Mouse (Mus musculus) lung, postnatal 0 days (tissue): ENCODE data around the gene Grid2. TPM values are rescaled to one million over a fixed set of nuclear protein-coding genes. Genes with fewer than 3 reads are reported as not detected.

Experiments used
- ATAC-seq: fragments of 200-750 bp; cut with Nextera tagmentation; 2 replicates; pipeline ENCODE4 v1.8.0; 2017; ENCODE audit warnings: moderate library complexity
- DNase-seq: peaks from one replicate; pipeline ENCODE4 v3.0.0-alpha.2; 2016; ENCODE audit warnings: low spot score
- H3K27ac ChIP-seq: fragments of 300-500 bp; sonication (generic); 2 replicates; pipeline ENCODE4 v1.5.1; 2014; ENCODE audit warnings: antibody characterized with exemption, mild to moderate bottlenecking, low read length, mixed read lengths
- H3K27me3 ChIP-seq: fragments of 300-500 bp; sonication (generic); replicated peaks from 2 replicates; pipeline ENCODE4 v1.6.1; 2014; ENCODE audit warnings: low read length, mixed read lengths; ENCODE audit not compliant: insufficient read depth
- H3K36me3 ChIP-seq: fragments of 300-500 bp; sonication (generic); 2 replicates; pipeline ENCODE4 v1.6.1; 2014; ENCODE audit warnings: low read length, mixed read lengths; ENCODE audit not compliant: insufficient read depth
- H3K4me1 ChIP-seq: fragments of 300-500 bp; sonication (generic); 2 replicates; pipeline ENCODE4 v1.6.1; 2014; ENCODE audit warnings: antibody characterized with exemption, low read depth, low read length, mixed read lengths; ENCODE audit not compliant: insufficient read depth
- H3K4me2 ChIP-seq: fragments of 300-500 bp; sonication (generic); replicated peaks from 2 replicates; pipeline ENCODE4 v1.6.1; 2014; ENCODE audit warnings: low read depth, mild to moderate bottlenecking, low read length, moderate library complexity, mixed read lengths
- H3K4me3 ChIP-seq: fragments of 300-500 bp; sonication (generic); 2 replicates; pipeline ENCODE4 v1.5.1; 2014; ENCODE audit warnings: low read depth, low read length
- H3K9ac ChIP-seq: fragments of 300-500 bp; sonication (generic); replicated peaks from 2 replicates; pipeline ENCODE4 v1.6.1; 2014; ENCODE audit warnings: low read depth, mild to moderate bottlenecking
- H3K9me3 ChIP-seq: fragments of 300-500 bp; sonication (generic); 2 replicates; pipeline ENCODE4 v1.6.1; 2016; ENCODE audit warnings: low read length, mixed read lengths
- CTCF ChIP-seq: IDR thresholded peaks from 2 replicates; pipeline ENCODE4 v1.5.1; 2016; ENCODE audit warnings: antibody characterized with exemption, mild to moderate bottlenecking
- EP300 ChIP-seq: IDR thresholded peaks from 2 replicates; pipeline ENCODE4 v1.6.1; 2016; ENCODE audit warnings: antibody characterized with exemption, mild to moderate bottlenecking, control low read depth
- WGBS: fragments of 180-500 bp; shearing (Covaris S2); extraction: QIAGEN DNeasy Blood & Tissue Kit; methylation state at CpG from one replicate; pipeline ENCODE4 v1.1.7; 2014; 5-methylcytosine and 5-hydroxymethylcytosine counted together
- polyA plus RNA-seq: library from polyadenylated mRNA; unstranded; fragments of >200 nt; fragmentation: Nextera tagmentation; extraction: Ambion mirVana; gene quantifications from 2 replicates; pipeline ENCODE4 v1.2.1, GENCODE M21; 2015

Gene Grid2
- polyA plus RNA-seq, 1 experiment from 2014 or later = 0.45 TPM

DNA sequence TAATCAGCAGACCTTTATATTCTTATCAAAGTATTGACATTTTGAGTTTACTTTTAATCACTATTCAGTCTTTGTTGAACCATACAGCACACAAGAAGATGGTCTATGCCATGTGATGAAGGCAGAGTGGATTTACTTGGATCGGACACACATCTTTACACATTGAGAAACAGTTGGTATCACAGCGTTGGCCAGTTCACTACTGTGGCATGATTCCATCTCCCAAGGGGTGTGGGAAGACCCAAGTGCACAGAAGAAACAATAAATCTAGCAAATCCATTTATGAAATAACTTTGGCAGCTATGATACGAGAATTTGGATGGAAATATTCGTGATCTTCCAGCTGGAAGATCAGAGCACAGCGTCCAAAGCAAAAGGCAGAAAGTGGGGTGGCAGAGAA, 792.3 kb downstream of the Grid2 start:
- no peaks in the 10 kb centered on the region for H3K9me3 ChIP-seq
- H3K4me1 ChIP-seq = no peaks in the 10 kb centered on the region
- DNase-seq (no peak), ATAC-seq (no peak)
- no peaks in the 10 kb centered on the region for H3K36me3 ChIP-seq
- no peak overlapping the region for H3K4me2 ChIP-seq
- no peaks in the 10 kb centered on the region for H3K27me3 ChIP-seq
- no peak overlapping the region for H3K27ac ChIP-seq
- H3K4me3 ChIP-seq = no peak overlapping the region
- TF ChIP-seq EP300 = no peak
- TF ChIP-seq CTCF = no peak
- 71% methylated on average over 5 of the region's 5 CpGs for WGBS
- no peak overlapping the region for H3K9ac ChIP-seq

DNA sequence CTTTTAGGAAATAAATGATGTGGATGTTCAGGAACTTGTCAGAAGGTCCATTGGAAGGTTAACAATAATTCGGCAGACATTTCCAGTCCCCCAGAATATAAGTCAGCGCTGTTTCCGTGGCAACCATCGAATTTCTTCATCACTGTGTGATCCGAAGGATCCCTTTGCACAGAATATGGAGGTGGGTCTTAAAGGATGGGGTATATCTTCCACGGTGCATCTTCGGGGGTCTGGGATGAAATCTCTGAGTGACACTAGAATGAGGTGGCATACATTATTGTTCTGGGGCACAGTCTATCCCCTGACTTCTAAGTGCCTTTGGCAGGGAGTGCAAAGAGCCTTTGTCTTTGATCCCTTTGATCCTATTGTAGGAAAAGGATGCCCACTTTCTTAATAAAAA, 808.2 kb downstream of the Grid2 start:
- Histone ChIP-seq H3K36me3 (no peaks in the 10 kb centered on the region), H3K4me1 (no peaks in the 10 kb centered on the region), H3K4me3 (no peak overlapping the region), H3K9me3 (no peaks in the 10 kb centered on the region), H3K4me2 (no peak overlapping the region), H3K9ac (no peak overlapping the region), H3K27me3 (no peaks in the 10 kb centered on the region), H3K27ac (no peak overlapping the region)
- no peak for TF ChIP-seq CTCF
- no peak for TF ChIP-seq EP300
- WGBS = 72% methylated on average over 7 of the region's 7 CpGs
- DNase-seq (no peak), ATAC-seq (no peak)

DNA sequence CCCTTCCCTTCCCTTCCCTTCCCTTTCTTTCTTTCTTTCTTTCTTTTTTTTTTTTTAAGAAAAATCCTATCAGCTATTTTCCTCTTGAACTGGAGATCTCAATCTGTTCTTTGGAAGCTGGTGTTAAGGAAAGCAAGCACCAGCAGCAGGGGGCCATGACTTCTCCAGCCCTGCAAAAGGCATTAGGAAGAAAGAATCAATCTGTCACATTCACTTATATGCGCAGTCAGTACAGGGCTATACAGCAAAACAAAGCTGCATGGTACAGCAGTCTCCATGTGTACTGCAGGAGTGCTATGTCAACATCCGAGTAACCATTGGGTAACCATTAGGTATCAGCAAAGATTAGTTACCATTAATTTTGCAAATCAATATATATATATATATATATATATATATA, 809.0 kb downstream of the Grid2 start:
- Histone ChIP-seq H3K36me3 (no peaks in the 10 kb centered on the region), H3K27ac (no peak overlapping the region), H3K4me3 (no peak overlapping the region), H3K27me3 (no peaks in the 10 kb centered on the region), H3K9me3 (no peaks in the 10 kb centered on the region), H3K4me2 (no peak overlapping the region), H3K9ac (no peak overlapping the region), H3K4me1 (no peaks in the 10 kb centered on the region)
- WGBS = 80% methylated on average over 2 of the region's 2 CpGs
- TF ChIP-seq CTCF (no peak), EP300 (no peak)
- DNase-seq (no peak), ATAC-seq (no peak)

DNA sequence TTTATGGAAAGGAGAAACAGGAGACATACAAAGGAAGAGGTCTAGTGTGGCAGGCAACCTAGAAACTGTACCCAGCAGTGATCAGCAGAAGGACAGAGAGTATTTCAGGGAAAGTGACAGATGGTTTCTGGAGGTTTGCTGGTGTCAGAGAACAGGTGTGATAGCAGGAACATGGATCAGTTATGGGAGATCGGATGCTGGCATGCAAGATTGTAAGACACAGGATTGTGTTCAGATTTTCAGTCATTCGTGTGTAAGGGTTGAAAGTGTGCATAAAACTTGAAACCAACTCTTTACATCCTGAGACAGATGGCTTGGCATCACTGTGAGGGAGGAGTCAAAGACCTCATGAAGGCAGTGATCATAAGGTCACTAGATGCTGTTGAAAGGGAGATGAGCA, 817.7 kb downstream of the Grid2 start:
- 65% methylated on average over 2 of the region's 2 CpGs for WGBS
- ATAC-seq (no peak), DNase-seq (no peak)
- no peaks in the 10 kb centered on the region for H3K9me3 ChIP-seq
- H3K36me3 ChIP-seq = no peaks in the 10 kb centered on the region
- no peak overlapping the region for H3K27ac ChIP-seq
- TF ChIP-seq CTCF = no peak
- no peak for TF ChIP-seq EP300
- H3K4me2 ChIP-seq = no peak overlapping the region
- H3K4me1 ChIP-seq = no peaks in the 10 kb centered on the region
- no peak overlapping the region for H3K9ac ChIP-seq
- H3K4me3 ChIP-seq = no peak overlapping the region
- no peaks in the 10 kb centered on the region for H3K27me3 ChIP-seq

DNA sequence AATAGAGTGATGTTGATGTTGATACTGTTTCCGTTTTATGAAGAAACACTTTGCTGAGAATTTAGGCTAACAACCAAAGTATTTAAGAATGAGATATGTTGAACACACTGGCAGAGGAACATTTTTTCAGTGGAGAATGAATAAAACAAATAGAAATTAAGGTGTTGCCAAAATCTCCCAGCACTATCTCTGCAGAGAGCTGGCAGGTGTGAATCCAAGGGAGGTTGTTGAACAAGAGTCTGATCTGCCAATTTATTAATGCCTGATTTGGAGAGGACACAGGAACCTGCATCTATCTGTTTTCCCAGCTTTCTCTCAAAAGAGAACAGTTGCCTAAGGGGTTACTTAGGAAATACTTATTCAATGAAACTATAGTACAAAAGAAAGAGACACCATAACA, 822.2 kb downstream of the Grid2 start:
- Histone ChIP-seq H3K27me3 (no peaks in the 10 kb centered on the region), H3K9me3 (no peaks in the 10 kb centered on the region), H3K4me1 (no peaks in the 10 kb centered on the region), H3K4me2 (no peak overlapping the region), H3K36me3 (no peaks in the 10 kb centered on the region), H3K27ac (no peak overlapping the region), H3K4me3 (no peak overlapping the region), H3K9ac (no peak overlapping the region)
- no peak for TF ChIP-seq CTCF
- no peak for TF ChIP-seq EP300
- 59% methylated on average over 1 of the region's 1 CpGs for WGBS
- no peak for DNase-seq
- ATAC-seq = no peak

DNA sequence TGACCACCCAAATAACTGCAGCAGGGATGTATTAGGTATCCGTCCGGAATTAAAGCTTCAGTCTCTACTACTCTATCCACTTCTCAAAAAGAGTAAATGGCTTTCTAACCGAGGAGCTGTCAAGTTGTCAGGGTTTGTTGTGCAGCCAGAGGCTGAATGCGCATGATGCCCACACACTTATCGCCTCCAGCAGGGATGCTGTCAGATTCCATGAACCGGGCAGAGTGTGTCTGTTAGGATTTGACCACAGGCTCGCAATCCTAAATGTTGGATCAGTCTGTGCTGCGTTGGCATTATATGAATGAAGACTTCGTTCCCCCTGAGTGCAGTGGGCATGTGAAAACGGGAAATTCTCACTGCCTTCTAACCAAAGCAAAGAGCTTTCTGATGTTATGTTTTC, 843.0 kb downstream of the Grid2 start:
- Histone ChIP-seq H3K9ac (no peak overlapping the region), H3K36me3 (no peaks in the 10 kb centered on the region), H3K4me3 (no peak overlapping the region), H3K27ac (no peak overlapping the region), H3K27me3 (no peaks in the 10 kb centered on the region), H3K4me1 (no peaks in the 10 kb centered on the region), H3K4me2 (no peak overlapping the region), H3K9me3 (no peaks in the 10 kb centered on the region)
- TF ChIP-seq EP300 = no peak
- no peak for DNase-seq
- 77% methylated on average over 10 of the region's 10 CpGs for WGBS
- no peak for ATAC-seq

DNA sequence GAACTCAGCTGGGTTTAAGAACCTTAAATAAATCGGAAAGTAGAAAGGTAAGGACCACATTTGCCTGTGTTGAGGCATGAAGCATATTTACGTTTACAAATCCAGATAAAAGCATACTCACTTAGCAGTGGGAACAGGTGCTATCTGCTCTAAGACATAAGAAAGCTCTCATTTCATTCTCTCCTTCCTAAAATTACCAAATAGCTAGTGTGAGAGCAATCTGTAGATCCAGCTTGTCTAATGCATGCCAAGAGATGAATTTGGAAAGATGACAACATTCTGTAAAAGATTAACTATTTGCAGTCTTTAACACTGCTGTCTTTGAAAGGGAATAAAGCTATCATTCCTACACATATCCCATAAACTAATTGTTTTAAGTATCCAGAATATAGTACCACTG, 858.9 kb downstream of the Grid2 start:
- no peak overlapping the region for H3K4me3 ChIP-seq
- WGBS = 69% methylated on average over 2 of the region's 2 CpGs
- DNase-seq = no peak
- no peak overlapping the region for H3K4me2 ChIP-seq
- no peaks in the 10 kb centered on the region for H3K27me3 ChIP-seq
- H3K9me3 ChIP-seq = no peaks in the 10 kb centered on the region
- no peak overlapping the region for H3K9ac ChIP-seq
- TF ChIP-seq CTCF = no peak
- TF ChIP-seq EP300 = no peak
- H3K36me3 ChIP-seq = no peaks in the 10 kb centered on the region
- no peak for ATAC-seq
- no peak overlapping the region for H3K27ac ChIP-seq
- no peaks in the 10 kb centered on the region for H3K4me1 ChIP-seq
